Mouse (Mus musculus) forebrain, embryonic 10.5 days (tissue): Measurements from ENCODE around the gene Krtap1-5. TPM values are rescaled to one million over a fixed set of nuclear protein-coding genes. Genes with fewer than 3 reads are reported as not detected.
"Not testable (repeated sequence)": the region's sequence is repeated elsewhere in the genome, so short reads cannot be mapped to it uniquely, and the experiment has no call there.

ENCODE experiments used
- DNase-seq: peaks from one replicate; pipeline ENCODE4 v3.0.0-alpha.2; 2017; ENCODE audit warnings: low spot score; ENCODE audit errors: extremely low spot score
- H3K27ac ChIP-seq: fragments of 300-500 bp; sonication (generic); 2 replicates; pipeline ENCODE4 v1.5.1; 2016; ENCODE audit warnings: mild to moderate bottlenecking
- H3K27me3 ChIP-seq: fragments of 300-500 bp; sonication (generic); 2 replicates; pipeline ENCODE4 v1.6.1; 2016; ENCODE audit warnings: mild to moderate bottlenecking; ENCODE audit not compliant: poor library complexity, severe bottlenecking
- H3K36me3 ChIP-seq: fragments of 300-500 bp; sonication (generic); replicated peaks from 2 replicates; pipeline ENCODE4 v1.6.1; 2016; ENCODE audit warnings: mild to moderate bottlenecking, moderate library complexity
- H3K4me1 ChIP-seq: fragments of 300-500 bp; sonication (generic); 2 replicates; pipeline ENCODE4 v1.6.1; 2016
- H3K4me3 ChIP-seq: fragments of 300-500 bp; sonication (generic); 2 replicates; pipeline ENCODE4 v1.5.1; 2016; ENCODE audit warnings: mild to moderate bottlenecking, moderate library complexity
- H3K9me3 ChIP-seq: fragments of 300-500 bp; sonication (generic); 2 replicates; pipeline ENCODE4 v1.6.1; 2016; ENCODE audit warnings: mild to moderate bottlenecking, moderate library complexity
- WGBS: fragments of 180-500 bp; shearing (Covaris S2); methylation state at CpG from one replicate; pipeline ENCODE4 v1.1.7; 2016; 5-methylcytosine and 5-hydroxymethylcytosine counted together
- polyA plus RNA-seq: library from polyadenylated mRNA; unstranded; fragments of >200 nt; fragmentation: Nextera tagmentation; extraction: Ambion mirVana; gene quantifications from 2 replicates; pipeline ENCODE4 v1.2.1, GENCODE M21; 2016

Gene Krtap1-5
- polyA plus RNA-seq, result not detected in 2 replicates

DNA sequence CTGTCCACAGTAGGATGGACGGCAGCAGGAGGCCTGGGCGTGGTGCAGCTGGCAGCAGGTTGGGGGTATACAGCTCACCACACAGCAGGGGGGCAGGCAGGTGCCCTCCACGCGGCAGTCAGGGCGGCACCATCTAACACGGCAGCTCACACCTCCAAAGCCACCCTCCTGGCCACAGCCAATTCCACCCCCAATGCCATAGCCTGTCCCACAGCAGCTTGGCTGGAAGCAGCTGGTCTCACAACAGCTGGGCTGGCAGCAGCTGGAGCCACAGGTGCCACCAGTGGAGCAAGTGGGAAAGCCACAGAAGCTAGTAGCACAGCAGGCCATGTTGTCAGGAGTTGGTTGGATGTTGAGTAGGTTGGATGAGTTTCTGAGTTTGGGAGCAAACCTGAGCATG, at the start of gene Krtap1-5:
Gene Krtap1-5 (minus strand): TSS at position 381 of the 400 bp plus-strand sequence.
- H3K4me3 ChIP-seq, result no peak within 1 kb of the TSS
- 92% methylated on average over 6 of the region's 6 CpGs for WGBS
- H3K9me3 ChIP-seq, result no peaks in the 10 kb centered on the region
- no peaks in the 10 kb centered on the region; the same call in 1 of the 2 replicates for H3K27me3 ChIP-seq
- no peaks in the 10 kb centered on the region for H3K36me3 ChIP-seq
- no peaks in the 10 kb centered on the region for H3K4me1 ChIP-seq
- no peak within 1 kb of the TSS for H3K27ac ChIP-seq
- no peak for DNase-seq

DNA sequence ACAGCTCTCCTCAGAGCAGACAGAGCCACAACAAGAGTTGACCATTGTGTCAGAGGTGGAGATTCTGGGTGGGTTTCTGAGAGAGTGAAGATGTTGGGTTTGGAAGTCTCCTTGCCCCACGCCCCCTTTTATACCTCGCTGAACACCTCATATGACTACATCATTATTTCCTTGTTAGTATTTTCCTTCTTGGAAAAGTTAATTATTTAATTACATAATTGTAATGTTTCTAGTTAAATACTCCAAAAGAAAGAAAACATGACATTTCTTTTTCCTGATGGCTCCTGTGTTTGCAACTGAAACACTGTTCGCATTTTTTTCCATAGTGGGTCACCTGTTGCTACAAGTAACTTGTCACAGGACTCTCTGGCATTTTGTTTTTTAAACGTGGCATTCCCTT, 47.3 kb upstream of the Krtap1-5 start, which contains the start of gene Krtap4-1:
Gene Krtap4-1 (minus strand): TSS at position 101 of the 400 bp plus-strand sequence.
- no peaks in the 10 kb centered on the region for H3K4me1 ChIP-seq
- no peak within 1 kb of the TSS for H3K4me3 ChIP-seq
- 86% methylated on average over 4 of the region's 4 CpGs for WGBS
- no peaks in the 10 kb centered on the region for H3K9me3 ChIP-seq
- no peaks in the 10 kb centered on the region for H3K27me3 ChIP-seq
- DNase-seq, result no peak
- no peaks in the 10 kb centered on the region for H3K36me3 ChIP-seq
- no peak within 1 kb of the TSS for H3K27ac ChIP-seq

DNA sequence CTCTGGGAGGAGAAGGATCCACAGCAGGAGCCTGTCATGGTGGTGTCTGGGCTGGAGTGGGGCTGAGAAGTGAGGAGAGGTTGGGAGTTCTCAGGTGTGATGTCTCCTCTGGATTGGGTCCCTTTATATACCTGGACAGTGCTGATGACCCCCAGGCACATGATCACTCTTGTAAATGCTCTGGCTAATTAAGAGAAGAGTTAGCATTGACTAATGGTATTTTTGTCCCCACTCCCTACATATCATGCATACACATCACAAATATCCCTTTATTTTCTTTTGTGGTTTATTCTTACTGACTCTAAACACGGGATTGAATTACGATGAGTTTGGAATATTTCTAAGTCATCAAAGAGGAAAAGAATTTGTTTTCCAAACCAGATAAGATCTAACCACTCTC, 39.5 kb upstream of the Krtap1-5 start, which contains the start of gene Gm11562:
Gene Gm11562 (minus strand): TSS at position 101 of the 400 bp plus-strand sequence.
- Histone ChIP-seq H3K4me3 (no peak within 1 kb of the TSS), H3K27ac (no peak within 1 kb of the TSS), H3K9me3 (no peaks in the 10 kb centered on the region), H3K36me3 (no peaks in the 10 kb centered on the region), H3K4me1 (no peaks in the 10 kb centered on the region), H3K27me3 (no peaks in the 10 kb centered on the region)
- DNase-seq, result no peak
- 92% methylated on average over 2 of the region's 2 CpGs for WGBS

DNA sequence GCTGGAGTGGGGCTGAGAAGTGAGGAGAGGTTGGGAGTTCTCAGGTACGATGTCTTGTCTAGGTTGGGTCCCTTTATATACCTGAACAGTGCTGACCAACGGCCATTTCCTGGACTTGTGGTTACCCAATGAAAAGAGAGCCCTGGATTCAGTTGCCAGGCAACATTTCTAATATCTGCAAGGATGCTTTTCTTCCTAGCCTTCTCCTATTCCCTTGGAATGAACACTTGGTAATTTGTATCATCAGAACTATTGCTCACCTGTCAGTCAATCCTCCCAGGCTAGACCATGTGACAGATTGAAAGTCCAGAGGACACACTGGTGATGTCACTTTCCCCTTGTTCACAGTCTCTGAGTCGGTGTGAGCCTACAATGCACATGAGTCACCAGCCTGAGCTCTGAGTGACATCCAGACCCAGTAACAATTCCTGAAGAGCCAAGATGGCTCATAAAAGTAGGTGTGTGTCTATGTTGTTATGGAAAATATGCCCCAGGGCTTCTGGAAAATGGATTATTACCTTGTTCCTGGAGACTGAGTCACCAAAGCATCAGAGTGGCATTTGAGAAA, 34.1 kb upstream of the Krtap1-5 start, which contains the start of gene Krtap2-4:
Gene Krtap2-4 (minus strand): TSS at position 51 of the 568 bp plus-strand sequence.
- 84% methylated on average over 3 of the region's 3 CpGs for WGBS

DNA sequence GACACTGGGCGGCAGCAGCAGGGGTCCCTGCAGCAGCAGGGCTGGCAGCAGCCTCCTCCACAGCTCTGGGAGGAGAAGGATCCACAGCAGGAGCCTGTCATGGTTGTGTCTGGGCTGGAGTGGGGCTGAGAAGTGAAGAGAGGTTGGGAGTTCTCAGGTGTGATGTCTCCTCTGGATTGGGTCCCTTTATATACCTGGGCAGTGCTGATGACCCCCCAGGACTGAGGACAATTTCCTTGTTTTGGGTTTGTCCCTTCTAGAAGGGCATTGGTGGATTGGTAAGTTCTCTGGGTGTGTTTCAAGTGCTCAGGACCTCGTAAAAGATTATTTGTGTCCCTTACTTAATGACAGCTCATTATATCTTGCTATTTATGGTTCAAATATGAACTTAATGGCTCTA, 29.3 kb upstream of the Krtap1-5 start, which contains the start of gene Gm11937:
Gene Gm11937 (minus strand): TSS at position 101 of the 400 bp plus-strand sequence.
- not testable (repeated sequence) for H3K4me3 ChIP-seq, H3K27me3 ChIP-seq, H3K4me1 ChIP-seq, H3K9me3 ChIP-seq, DNase-seq, H3K36me3 ChIP-seq, H3K27ac ChIP-seq
- WGBS, result 94% methylated on average over 1 of the region's 2 CpGs

More for the DNA sequence above, 34.1 kb upstream of the Krtap1-5 start, which contains the start of gene Krtap2-4:
- H3K9me3 ChIP-seq, result no peaks in the 10 kb centered on the region
- H3K36me3 ChIP-seq, result no peaks in the 10 kb centered on the region
- no peak for DNase-seq
- H3K4me3 ChIP-seq, result no peak within 1 kb of the TSS
- H3K27me3 ChIP-seq, result no peaks in the 10 kb centered on the region
- no peaks in the 10 kb centered on the region for H3K4me1 ChIP-seq
- H3K27ac ChIP-seq, result no peak within 1 kb of the TSS

DNA sequence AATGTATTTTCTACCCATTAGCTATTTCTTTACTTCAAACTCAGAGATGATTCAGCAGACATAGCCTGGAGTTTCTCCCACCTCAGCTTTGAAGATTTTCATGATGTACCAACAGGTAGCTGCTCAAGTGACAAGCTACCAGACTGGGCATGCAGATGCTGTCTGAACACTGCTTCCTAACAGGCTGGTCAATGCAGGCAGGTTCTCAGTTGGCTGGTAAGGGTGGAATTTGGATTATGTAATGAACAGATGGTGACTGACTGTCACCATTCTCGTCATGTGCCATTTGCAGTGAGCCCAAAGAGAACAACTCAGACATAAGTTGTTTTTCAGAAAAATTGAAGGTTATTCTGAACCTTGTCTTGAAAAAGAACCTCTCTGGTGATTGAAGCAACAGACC, 28.3 kb upstream of the Krtap1-5 start:
- H3K9me3 ChIP-seq, result no peaks in the 10 kb centered on the region
- WGBS, result 70% methylated on average over 1 of the region's 1 CpGs
- no peaks in the 10 kb centered on the region for H3K27me3 ChIP-seq
- no peak overlapping the region for H3K27ac ChIP-seq
- H3K4me3 ChIP-seq, result no peak overlapping the region
- no peak for DNase-seq
- H3K36me3 ChIP-seq, result no peaks in the 10 kb centered on the region
- H3K4me1 ChIP-seq, result no peaks in the 10 kb centered on the region

DNA sequence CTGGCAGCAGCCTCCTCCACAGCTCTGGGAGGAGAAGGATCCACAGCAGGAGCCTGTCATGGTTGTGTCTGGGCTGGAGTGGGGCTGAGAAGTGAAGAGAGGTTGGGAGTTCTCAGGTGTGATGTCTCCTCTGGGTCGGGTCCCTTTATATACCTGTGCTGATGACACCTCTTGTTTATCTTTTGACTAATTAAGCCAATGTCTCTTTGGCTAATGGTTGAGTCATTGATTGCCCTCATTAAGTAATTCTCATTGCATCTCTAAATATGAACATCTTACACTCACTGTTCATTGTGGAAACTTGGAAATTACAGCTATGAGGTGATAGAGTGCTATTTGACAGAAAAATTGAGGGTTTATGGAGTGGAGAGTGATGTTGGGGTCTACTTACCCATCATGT, 22.4 kb upstream of the Krtap1-5 start, which contains the start of gene Gm11938:
Gene Gm11938 (minus strand): TSS at position 101 of the 400 bp plus-strand sequence.
- DNase-seq, H3K4me1 ChIP-seq, H3K27me3 ChIP-seq, H3K36me3 ChIP-seq, H3K9me3 ChIP-seq, H3K27ac ChIP-seq, H3K4me3 ChIP-seq: not testable (repeated sequence)
- 84% methylated on average over 1 of the region's 1 CpGs for WGBS

DNA sequence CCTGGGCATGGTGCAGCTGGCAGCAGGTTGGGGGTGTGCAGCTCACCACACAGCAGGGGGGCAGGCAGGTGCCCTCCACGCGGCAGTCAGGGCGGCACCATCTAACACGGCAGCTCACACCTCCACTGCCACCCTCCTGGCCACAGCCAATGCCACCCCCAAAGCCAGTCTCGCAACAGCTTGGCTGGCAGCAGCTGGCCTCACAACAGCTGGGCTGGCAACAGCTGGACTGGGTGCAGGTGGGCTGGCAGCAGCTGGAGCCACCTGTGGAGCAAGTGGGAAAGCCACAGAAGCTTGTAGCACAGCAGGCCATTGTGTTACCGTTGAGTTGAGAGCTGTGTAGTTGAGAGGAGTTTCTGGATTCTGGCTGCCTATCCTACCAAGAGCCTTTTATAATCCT, 16.9 kb upstream of the Krtap1-5 start, which contains the start of gene Krtap9-3:
Gene Krtap9-3 (minus strand): TSS at position 364 of the 400 bp plus-strand sequence.
- H3K9me3 ChIP-seq, H3K27me3 ChIP-seq, H3K27ac ChIP-seq, DNase-seq, H3K4me3 ChIP-seq, H3K36me3 ChIP-seq, H3K4me1 ChIP-seq: not testable (repeated sequence)
- 90% methylated on average over 6 of the region's 6 CpGs for WGBS

DNA sequence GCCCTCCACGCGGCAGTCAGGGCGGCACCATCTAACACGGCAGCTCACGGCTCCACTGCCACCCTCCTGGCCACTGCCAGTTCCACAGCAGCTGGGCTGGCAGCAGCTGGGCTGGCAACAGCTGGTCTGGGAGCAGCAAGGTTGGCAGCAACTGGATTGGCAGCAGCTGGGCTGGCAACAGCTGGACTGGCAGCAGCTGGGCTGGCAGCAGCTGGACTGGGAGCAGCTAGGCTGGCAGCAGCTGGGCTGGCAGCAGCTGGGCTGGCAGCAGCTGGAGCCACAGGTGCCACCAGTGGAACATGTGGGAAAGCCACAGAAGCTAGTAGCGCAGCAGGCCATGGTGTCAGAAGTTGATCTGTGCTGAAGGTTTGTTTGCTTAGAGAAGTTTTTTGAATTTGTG, 10.2 kb upstream of the Krtap1-5 start, which contains the start of gene Krtap1-3:
Gene Krtap1-3 (minus strand): TSS at position 359 of the 400 bp plus-strand sequence.
- Histone ChIP-seq H3K27ac (no peak within 1 kb of the TSS), H3K27me3 (no peaks in the 10 kb centered on the region), H3K4me1 (no peaks in the 10 kb centered on the region), H3K4me3 (no peak within 1 kb of the TSS), H3K36me3 (no peaks in the 10 kb centered on the region), H3K9me3 (no peaks in the 10 kb centered on the region)
- DNase-seq, result no peak
- WGBS, result 89% methylated on average over 6 of the region's 6 CpGs

DNA sequence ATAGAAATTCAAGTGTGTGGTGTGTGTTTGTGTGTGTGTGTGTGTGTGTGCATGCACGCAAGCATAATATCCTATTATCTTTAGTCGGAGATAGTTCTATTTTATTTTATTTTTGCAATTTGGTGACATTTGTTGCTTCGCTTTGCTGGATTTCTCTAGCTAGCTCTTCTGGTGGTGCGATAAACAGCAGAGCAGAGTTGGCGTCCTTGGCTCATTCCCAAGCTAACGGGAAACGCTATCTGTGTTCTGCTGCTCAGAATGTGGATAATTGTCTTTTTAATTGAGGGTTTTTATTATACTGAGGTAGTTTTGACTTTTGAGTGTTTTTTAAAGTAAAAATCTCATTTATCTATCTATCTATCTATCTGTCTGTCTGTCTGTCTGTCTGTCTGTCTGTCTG, 4.3 kb upstream of the Krtap1-5 start:
- H3K4me1 ChIP-seq, result no peaks in the 10 kb centered on the region
- no peak for DNase-seq
- H3K9me3 ChIP-seq, result no peaks in the 10 kb centered on the region
- H3K4me3 ChIP-seq, result no peak overlapping the region
- H3K27me3 ChIP-seq, result no peaks in the 10 kb centered on the region; the same call in 1 of the 2 replicates
- H3K27ac ChIP-seq, result no peak overlapping the region
- H3K36me3 ChIP-seq, result no peaks in the 10 kb centered on the region
- 93% methylated on average over 7 of the region's 7 CpGs for WGBS

DNA sequence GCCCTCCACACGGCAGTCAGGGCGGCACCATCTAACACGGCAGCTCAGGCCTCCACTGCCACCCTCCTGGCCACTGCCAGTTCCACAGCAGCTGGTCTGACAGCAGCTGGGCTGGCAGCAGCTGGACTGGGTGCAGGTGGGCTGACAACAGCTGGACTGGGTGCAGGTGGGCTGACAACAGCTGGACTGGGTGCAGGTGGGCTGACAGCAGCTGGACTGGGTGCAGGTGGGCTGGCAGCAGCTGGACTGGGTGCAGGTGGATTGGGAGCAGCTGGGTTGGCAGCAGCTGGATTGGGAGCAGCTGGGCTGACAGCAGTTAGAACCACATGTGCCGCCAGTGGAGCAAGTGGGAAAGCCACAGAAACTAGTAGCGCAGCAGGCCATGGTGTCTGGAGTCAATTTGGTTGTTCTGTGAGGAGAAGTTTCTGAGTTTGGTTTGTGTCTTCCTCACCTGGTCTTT, 2.5 kb upstream of the Krtap1-5 start, which contains the start of gene Krtap1-4:
Gene Krtap1-4 (minus strand): TSS at position 410 of the 460 bp plus-strand sequence.
- no peak within 1 kb of the TSS for H3K4me3 ChIP-seq
- no peaks in the 10 kb centered on the region for H3K9me3 ChIP-seq
- no peaks in the 10 kb centered on the region; the same call in 1 of the 2 replicates for H3K27me3 ChIP-seq
- DNase-seq, result no peak
- H3K36me3 ChIP-seq, result no peaks in the 10 kb centered on the region
- WGBS, result 97% methylated on average over 5 of the region's 5 CpGs
- H3K4me1 ChIP-seq, result no peaks in the 10 kb centered on the region
- H3K27ac ChIP-seq, result no peak within 1 kb of the TSS

DNA sequence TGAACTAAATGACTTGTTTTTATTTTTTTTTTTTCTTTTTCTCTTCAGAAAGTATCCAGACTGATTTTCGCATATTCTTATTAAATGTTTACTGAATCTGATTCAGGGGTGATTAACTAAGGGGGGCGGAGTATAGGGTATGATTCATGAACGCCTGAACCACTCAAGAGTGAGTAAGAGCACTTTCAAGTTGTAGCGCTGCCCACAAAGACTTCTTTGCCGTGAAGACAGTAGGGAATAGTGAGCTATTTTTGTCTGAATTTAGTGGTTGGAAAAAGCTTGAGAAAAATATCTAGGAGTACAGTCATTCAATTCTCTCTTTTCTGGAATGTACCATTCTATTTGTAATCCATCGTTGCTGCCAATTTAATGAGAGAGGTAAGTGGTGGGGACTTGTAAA, 748 bp upstream of the Krtap1-5 start:
- no peaks in the 10 kb centered on the region for H3K36me3 ChIP-seq
- H3K27me3 ChIP-seq, result no peaks in the 10 kb centered on the region; the same call in 1 of the 2 replicates
- H3K4me1 ChIP-seq, result no peaks in the 10 kb centered on the region
- WGBS, result 93% methylated on average over 6 of the region's 6 CpGs
- no peak for DNase-seq
- H3K27ac ChIP-seq, result no peak overlapping the region
- H3K9me3 ChIP-seq, result no peaks in the 10 kb centered on the region
- no peak overlapping the region for H3K4me3 ChIP-seq

DNA sequence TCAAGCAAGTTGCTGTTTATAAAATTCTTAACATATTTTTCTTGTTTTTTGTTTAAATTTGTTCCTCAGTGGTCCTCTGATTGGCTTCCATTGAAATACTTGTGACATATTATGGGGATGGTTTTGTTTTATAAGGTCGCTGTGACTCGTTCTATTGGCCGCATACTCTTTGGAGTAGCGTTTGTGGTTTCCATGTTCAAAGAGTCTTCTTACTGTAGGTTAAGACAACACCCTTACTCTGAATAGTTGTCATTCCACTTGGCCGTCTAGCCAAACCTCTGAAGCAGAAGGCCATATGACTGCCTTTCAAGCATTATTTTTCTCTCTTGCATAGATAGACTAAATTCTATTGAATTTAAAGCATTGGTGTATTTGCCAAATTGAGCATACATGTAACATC, 235 bp upstream of the Krtap1-5 start:
- no peaks in the 10 kb centered on the region for H3K4me1 ChIP-seq
- H3K27ac ChIP-seq, result no peak overlapping the region
- H3K36me3 ChIP-seq, result no peaks in the 10 kb centered on the region
- no peak overlapping the region for H3K4me3 ChIP-seq
- no peaks in the 10 kb centered on the region for H3K9me3 ChIP-seq
- no peak for DNase-seq
- H3K27me3 ChIP-seq, result no peaks in the 10 kb centered on the region; the same call in 1 of the 2 replicates
- 95% methylated on average over 5 of the region's 5 CpGs for WGBS
